Mouse (Mus musculus): Measurements from ENCODE around the gene Parvb.

DNA sequence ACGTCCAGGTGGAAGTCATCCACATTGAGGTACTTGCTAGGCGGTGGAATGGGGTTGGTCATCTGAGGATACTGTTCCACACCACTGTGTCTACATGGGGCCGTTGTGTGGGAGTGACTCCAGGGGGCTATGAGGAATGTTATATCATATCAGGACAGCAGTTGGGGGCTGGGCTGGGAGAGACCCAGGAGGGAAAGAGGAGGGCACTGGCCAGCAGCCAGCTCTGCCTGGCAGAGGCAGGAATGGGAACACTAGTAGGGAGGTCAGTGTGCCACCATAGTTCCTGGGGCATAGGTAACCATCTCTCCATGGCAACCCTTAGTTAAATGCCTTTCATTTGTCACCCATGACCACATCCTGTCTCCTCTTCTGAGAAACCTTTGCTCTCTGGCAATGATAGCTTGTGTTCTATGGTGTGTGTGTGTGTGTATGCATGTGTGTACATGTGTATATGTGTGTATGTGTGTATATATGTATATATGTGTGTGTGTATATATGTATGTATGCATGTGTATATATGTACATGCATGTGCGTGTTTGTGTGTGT, 99.3 kb downstream of the Parvb start:
- TF ChIP-seq TBP (IDR thresholded peaks at IDR 0.05; ENCODE audit: low read depth, low read length), result no peak
- no peak for TF ChIP-seq CHD2 (IDR thresholded peaks at IDR 0.05; ENCODE audit: low read length)
- TF ChIP-seq MAX (IDR thresholded peaks at IDR 0.05; ENCODE audit: low read length), result no peak
- TF ChIP-seq USF1 (IDR thresholded peaks at IDR 0.05; ENCODE audit: low read depth, low read length), result no peak
- TF ChIP-seq CTCF (IDR thresholded peaks at IDR 0.05 in 2 of 3, conservative IDR thresholded peaks at IDR 0.05 in 1 of 3; ENCODE audit: control insufficient read depth in 1 of 3, insufficient read depth in 1 of 3, low read depth in 2 of 3, low read length in 3 of 3, poor library complexity in 1 of 3, severe bottlenecking in 1 of 3), result no peak
- TF ChIP-seq GABPA (IDR thresholded peaks at IDR 0.05; ENCODE audit: low read depth, low read length), result no peak
- no peak for TF ChIP-seq NELFE (IDR thresholded peaks at IDR 0.05; ENCODE audit: low read depth, low read length)
- no peak for TF ChIP-seq EP300 (IDR thresholded peaks at IDR 0.05; ENCODE audit: low read depth in 1 of 2, low read length in 2 of 2)
- no peak for TF ChIP-seq ETS1 (IDR thresholded peaks at IDR 0.05; ENCODE audit: low read depth, low read length)
- TF ChIP-seq ZNF384 (IDR thresholded peaks at IDR 0.05; ENCODE audit: low read depth, low read length), result no peak
- TF ChIP-seq BHLHE40 (IDR thresholded peaks at IDR 0.05; ENCODE audit: borderline replicate concordance, low read depth, low read length), result no peak
- no peak for TF ChIP-seq MAZ (IDR thresholded peaks at IDR 0.05; ENCODE audit: low read depth, low read length)
- no peak for TF ChIP-seq POLR2A (IDR thresholded peaks at IDR 0.05; ENCODE audit: control insufficient read depth in 1 of 2, insufficient read depth in 1 of 2, low read depth in 1 of 2, low read length in 2 of 2, poor library complexity in 1 of 2)
- no peak for TF ChIP-seq KAT2A (conservative IDR thresholded peaks at IDR 0.05; ENCODE audit: low read depth, low read length)

Measured in MEL (cell line).